Mouse (Mus musculus): ENCODE measurements around the gene Plekha1.

DNA sequence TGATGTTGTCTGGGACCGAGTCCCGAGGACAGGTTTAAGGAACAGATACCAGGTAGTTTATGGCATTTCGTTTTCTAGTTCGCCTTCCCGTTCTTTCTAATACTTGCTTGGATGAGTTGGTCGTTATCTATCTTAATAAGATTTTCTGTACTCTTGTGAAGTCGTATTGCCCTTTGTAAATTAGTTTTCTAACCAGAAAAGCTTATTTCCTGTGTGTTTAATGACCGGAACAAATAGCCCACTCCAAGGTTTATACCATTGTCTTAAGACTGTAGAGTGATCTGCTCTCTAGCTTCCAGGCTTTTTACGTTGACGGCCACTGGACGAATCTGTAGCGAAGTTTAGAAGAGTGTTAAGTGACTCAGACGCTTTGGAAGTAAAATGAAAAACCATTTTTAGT is 1.1 kb downstream of the Plekha1 start:
- TF ChIP-seq EP300 (IDR thresholded peaks at IDR 0.05; ENCODE audit: low read depth in 1 of 2, low read length in 2 of 2) (no peak), TCF12 (IDR thresholded peaks at IDR 0.05; ENCODE audit: low read depth, low read length) (no peak), KAT2A (conservative IDR thresholded peaks at IDR 0.05; ENCODE audit: low read depth, low read length) (no peak), GABPA (IDR thresholded peaks at IDR 0.05; ENCODE audit: low read depth, low read length) (no peak), CHD2 (IDR thresholded peaks at IDR 0.05; ENCODE audit: low read length) (no peak), GATA1 (IDR thresholded peaks at IDR 0.05; ENCODE audit: low read depth, low read length) (no peak)

All from MEL (cell line).